Mouse (Mus musculus) spleen, adult 2 months (tissue): Measurements from ENCODE around the gene Dclk2.

Source experiments
- CTCF ChIP-seq: fragments of 200-500 bp; IDR thresholded peaks from 2 replicates; pipeline ENCODE4 v1.5.1; 2011; ENCODE audit warnings: mild to moderate bottlenecking, inconsistent platforms; ENCODE audit not compliant: insufficient read depth, insufficient read length, insufficient replicate concordance; ENCODE audit errors: extremely low read depth
- POLR2A ChIP-seq: fragments of 200-500 bp; IDR thresholded peaks from 2 replicates; pipeline ENCODE4 v1.6.1; 2011; ENCODE audit warnings: low read depth, low read length, inconsistent platforms

DNA sequence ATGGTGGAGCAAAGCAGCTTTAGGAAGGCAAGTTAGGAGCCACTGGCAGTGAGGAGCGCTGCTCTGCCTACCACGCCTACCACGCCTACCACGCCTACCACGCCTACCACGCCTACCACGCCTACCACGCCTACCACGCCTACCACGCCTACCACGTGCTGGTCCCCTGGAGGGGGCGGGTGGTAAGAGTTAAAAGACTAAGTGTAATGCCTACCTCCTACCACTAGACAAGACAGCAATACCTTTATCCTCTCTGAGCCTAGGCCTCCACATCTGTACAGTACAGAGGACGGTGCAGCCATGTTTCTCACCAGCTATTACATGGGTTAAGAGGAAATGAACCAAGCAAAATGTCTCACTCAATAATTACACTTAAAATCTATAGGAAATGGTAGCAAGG is 5.4 kb downstream of the Dclk2 start:
- TF ChIP-seq POLR2A, result no peak
- TF ChIP-seq CTCF, result no peak
